ENCODE assay signal across 14 mouse cellular contexts in the genomic region with DNA sequence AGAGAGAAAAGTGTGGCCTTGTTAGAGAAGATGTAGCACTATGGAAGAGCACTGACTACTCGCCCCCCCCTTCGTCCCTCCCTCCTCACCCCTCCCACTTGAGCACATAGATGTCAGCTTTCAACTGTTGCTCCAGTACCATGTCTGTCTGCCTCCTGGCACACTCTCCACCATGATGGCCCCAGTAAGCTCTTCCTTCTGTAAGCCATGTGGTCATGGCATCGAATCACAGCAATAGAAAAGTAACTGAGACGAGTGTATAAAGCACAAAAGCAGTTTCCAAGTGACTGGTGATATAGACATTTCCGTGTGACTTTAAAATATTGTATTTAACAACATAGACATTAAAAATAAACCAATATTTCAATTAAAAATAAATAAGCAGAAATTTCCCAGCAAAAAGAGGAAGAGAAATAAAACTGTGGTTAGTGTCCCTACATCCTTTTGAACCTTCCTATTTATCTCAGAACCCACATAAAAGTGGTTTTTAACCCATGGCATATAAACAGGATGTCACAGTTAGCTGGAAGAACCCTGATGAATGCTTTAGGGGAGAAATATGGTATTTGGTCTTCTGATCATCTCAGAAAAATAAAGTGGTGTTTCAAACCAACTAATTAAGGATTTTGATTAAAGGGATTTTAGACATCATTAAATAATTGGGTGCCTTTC.
"Had no signal": no experiment of that assay in that cellular context is flagged by ENCODE, and none has a peak within 500 bp of the region (broad histone marks: within the 10 kb centered on the region; RNA-seq: fewer than 3 reads in every experiment).

No protein-coding gene starts in this region.

- DNase-seq: kidney, adult 18-20 months; kidney, adult 9 months; kidney, postnatal 14 days; kidney, postnatal 4 days; liver, embryonic 13.5 days; lung, adult 2 months; lung, postnatal 14 days; lung, postnatal 4 days; retina, postnatal 1 day; right cerebral cortex, postnatal 25 days; spleen, adult 18-20 months; thymus, adult 2 months; thymus, postnatal 25 days had no signal

- ATAC-seq: midbrain, embryonic 15.5 days had no signal
